Comparison of ENCODE assay signal across 8 mouse cellular contexts in genomic region chr11:112621385-112622120, GRCm38 (mm10).
DNase-seq lines count a peak whose midpoint lies in the region; ATAC-seq and TF ChIP-seq lines count a peak whose summit lies in the region.

No protein-coding gene starts in this region.

- 41% methylated on average over 9 of the region's 9 CpGs for WGBS in kidney, postnatal 0 days
- WGBS in embryonic facial prominence, embryonic 10.5 days, result 72% methylated on average over 9 of the region's 9 CpGs
- WGBS in heart, postnatal 0 days, result 67% methylated on average over 9 of the region's 9 CpGs

- H3K4me2 ChIP-seq in kidney, postnatal 0 days (ENCODE audit: low read length), result peak overlapping the region; percentile 45; the same call in 1 of the 2 replicates
- H3K4me2 ChIP-seq in heart, postnatal 0 days (ENCODE audit: low read depth, low read length), result peak overlapping the region; percentile 43
- peak overlapping the region; percentile 85 for H3K4me2 ChIP-seq in myocyte (ENCODE audit: low read depth)

- no peaks in the 10 kb centered on the region for H3K9me3 ChIP-seq in kidney, postnatal 0 days (replicated peaks; ENCODE audit: low read length)
- H3K9me3 ChIP-seq in embryonic facial prominence, embryonic 10.5 days, result no peaks in the 10 kb centered on the region
- no peaks in the 10 kb centered on the region for H3K9me3 ChIP-seq in heart, postnatal 0 days (replicated peaks; ENCODE audit: control insufficient read depth, low read length)

- no peak for TF ChIP-seq CTCF in kidney, postnatal 0 days (IDR thresholded peaks at IDR 0.05; ENCODE audit: low read depth)
- no peak for TF ChIP-seq CTCF in heart, postnatal 0 days (IDR thresholded peaks at IDR 0.05; ENCODE audit: low read depth)

- H3K4me3 ChIP-seq in kidney, postnatal 0 days (replicated peaks; ENCODE audit: low read depth, low read length), result no peak overlapping the region
- no peak overlapping the region for H3K4me3 ChIP-seq in embryonic facial prominence, embryonic 10.5 days
- H3K4me3 ChIP-seq in heart, postnatal 0 days (ENCODE audit: low read depth, low read length), result peak overlapping the region; percentile 16; the same call in 1 of the 2 replicates
- H3K4me3 ChIP-seq in myocyte, result no peak overlapping the region

- H3ac ChIP-seq in myocyte (ENCODE audit: control insufficient read depth, insufficient read length), result no peak overlapping the region

- no peaks in the 10 kb centered on the region for H3K27me3 ChIP-seq in kidney, postnatal 0 days (ENCODE audit: insufficient read depth, low read length)
- H3K27me3 ChIP-seq in embryonic facial prominence, embryonic 10.5 days (replicated peaks; ENCODE audit: low read depth, poor library complexity, severe bottlenecking), result peaks cover 15% of the 10 kb centered on the region; the same call in 1 of the 2 replicates
- H3K27me3 ChIP-seq in heart, postnatal 0 days (ENCODE audit: control insufficient read depth, insufficient read depth, low read length), result no peaks in the 10 kb centered on the region
- no peaks in the 10 kb centered on the region for H3K27me3 ChIP-seq in myocyte (ENCODE audit: control insufficient read depth, insufficient read depth, insufficient read length)

- H3K9ac ChIP-seq in kidney, postnatal 0 days (ENCODE audit: low read depth, low read length), result no peak overlapping the region
- H3K9ac ChIP-seq in heart, postnatal 0 days (replicated peaks; ENCODE audit: low read depth, low read length), result no peak overlapping the region

- no peak for DNase-seq in kidney, postnatal 0 days (ENCODE audit: low spot score)
- no peak for DNase-seq in kidney, postnatal 14 days
- DNase-seq in embryonic facial prominence, embryonic 10.5 days (ENCODE audit: low spot score), result no peak
- DNase-seq in heart, postnatal 0 days (ENCODE audit: low spot score), result no peak
- DNase-seq in frontal cortex, postnatal 10 days (ENCODE audit: low spot score in 2 of 2), result no peak
- DNase-seq in right cerebral cortex, postnatal 4 days, result no peak
- DNase-seq in left cerebral cortex, postnatal 36 days (ENCODE audit: low spot score in 2 of 2), result no peak

- no peaks in the 10 kb centered on the region for H3K36me3 ChIP-seq in kidney, postnatal 0 days (ENCODE audit: insufficient read depth, low read length)
- H3K36me3 ChIP-seq in embryonic facial prominence, embryonic 10.5 days (replicated peaks), result no peaks in the 10 kb centered on the region
- H3K36me3 ChIP-seq in heart, postnatal 0 days (replicated peaks; ENCODE audit: control insufficient read depth, insufficient read depth, low read length), result no peaks in the 10 kb centered on the region
- no peaks in the 10 kb centered on the region for H3K36me3 ChIP-seq in myocyte (ENCODE audit: control insufficient read depth, insufficient read depth)

- TF ChIP-seq POLR2A in myocyte (IDR thresholded peaks at IDR 0.05; ENCODE audit: insufficient read length, low read depth), result no peak

- no peaks in the 10 kb centered on the region for H3K79me2 ChIP-seq in myocyte (ENCODE audit: control insufficient read depth, insufficient read depth)

- no peak for ATAC-seq in kidney, postnatal 0 days (replicated peaks; ENCODE audit: low FRiP score, low read depth)
- 0 out of 2 replicates have a peak, but pooled peaks have one; percentile 27 for ATAC-seq in heart, postnatal 0 days (ENCODE audit: insufficient read depth, low read depth)

- intact Hi-C loops in left cerebral cortex, postnatal 36 days (cut with DNase I), result no loop called here

- H3K27ac ChIP-seq in kidney, postnatal 0 days, result no peak overlapping the region
- peak overlapping the region; percentile 66 for H3K27ac ChIP-seq in embryonic facial prominence, embryonic 10.5 days (replicated peaks)
- H3K27ac ChIP-seq in heart, postnatal 0 days (ENCODE audit: low read depth), result 0 out of 2 replicates have a peak overlapping the region, but pooled peaks have one; percentile 15

- TF ChIP-seq EP300 in heart, postnatal 0 days (IDR thresholded peaks at IDR 0.05; ENCODE audit: low read depth), result no peak

- no peaks in the 10 kb centered on the region for H3K4me1 ChIP-seq in kidney, postnatal 0 days (replicated peaks; ENCODE audit: insufficient read depth, low read length)
- peaks cover 29% of the 10 kb centered on the region for H3K4me1 ChIP-seq in embryonic facial prominence, embryonic 10.5 days
- peaks cover 5% of the 10 kb centered on the region; the same call in 1 of the 2 replicates for H3K4me1 ChIP-seq in heart, postnatal 0 days (ENCODE audit: control insufficient read depth, insufficient read depth)

TF ChIP-seq in myocyte, 11 proteins besides CTCF, POLR2A, EP300 and RAD21:
- TF ChIP-seq TCF3 (IDR thresholded peaks at IDR 0.05; ENCODE audit: insufficient read length, low read depth) (no peak), MYOG (IDR thresholded peaks at IDR 0.05; ENCODE audit: control insufficient read depth in 1 of 3, insufficient read depth in 1 of 3, insufficient read length in 2 of 3, low read depth in 2 of 3) (no peak)
